Mouse (Mus musculus) cerebellum, adult 8-10 months (tissue): ENCODE measurements around the gene Sephs1.
A peak's percentile ranks its signal among the peaks of the same experiment; 100 is the strongest.

Experiments
- DNase-seq: peaks from one replicate; pipeline ENCODE4 v3.0.0; 2022

Sephs1 gene

GRCm38 (mm10) chr2:4881350-4882248, at the start of gene Sephs1:
TSS of gene Sephs1 (plus strand) at chr2:4881564.
- DNase-seq, result peak; percentile 89

GRCm38 (mm10) chr2:4832166-4832565, 49.2 kb upstream of the Sephs1 start:
- no peak for DNase-seq

GRCm38 (mm10) chr2:4849449-4849848, 31.9 kb upstream of the Sephs1 start:
- no peak for DNase-seq

GRCm38 (mm10) chr2:4857186-4857585, 24.2 kb upstream of the Sephs1 start:
- no peak for DNase-seq

- DNase-seq, result no peak
Observed at GRCm38 (mm10) chr2:4858161-4858560, 23.2 kb upstream of the Sephs1 start.

- DNase-seq, result peak; percentile 68
Observed at GRCm38 (mm10) chr2:4864008-4864816, 17.2 kb upstream of the Sephs1 start.

GRCm38 (mm10) chr2:4864817-4865296, 16.5 kb upstream of the Sephs1 start:
- DNase-seq, result no peak

GRCm38 (mm10) chr2:4868028-4868725, 13.2 kb upstream of the Sephs1 start:
- no peak for DNase-seq

- no peak for DNase-seq
Observed at GRCm38 (mm10) chr2:4872740-4873139, 8.6 kb upstream of the Sephs1 start.

GRCm38 (mm10) chr2:4873331-4873730, 8.0 kb upstream of the Sephs1 start:
- no peak for DNase-seq

- DNase-seq, result no peak
Observed at GRCm38 (mm10) chr2:4875090-4875489, 6.3 kb upstream of the Sephs1 start.

- no peak for DNase-seq
Observed at GRCm38 (mm10) chr2:4876131-4876530, 5.2 kb upstream of the Sephs1 start.

- peak; percentile 50 for DNase-seq
Observed at GRCm38 (mm10) chr2:4880737-4881349, 521 bp upstream of the Sephs1 start.

GRCm38 (mm10) chr2:4882249-4882791, 956 bp downstream of the Sephs1 start:
- no peak for DNase-seq

- DNase-seq, result no peak
Observed at GRCm38 (mm10) chr2:4883009-4883704, 1.8 kb downstream of the Sephs1 start.

- no peak for DNase-seq
Observed at GRCm38 (mm10) chr2:4886896-4887295, 5.5 kb downstream of the Sephs1 start.

GRCm38 (mm10) chr2:4895598-4895997, 14.2 kb downstream of the Sephs1 start:
- DNase-seq, result no peak

GRCm38 (mm10) chr2:4896970-4897369, 15.6 kb downstream of the Sephs1 start:
- no peak for DNase-seq

GRCm38 (mm10) chr2:4900624-4901023, 19.3 kb downstream of the Sephs1 start:
- no peak for DNase-seq

GRCm38 (mm10) chr2:4902346-4902745, 21.0 kb downstream of the Sephs1 start:
- no peak for DNase-seq

- no peak for DNase-seq
Observed at GRCm38 (mm10) chr2:4907120-4907519, 25.8 kb downstream of the Sephs1 start.

GRCm38 (mm10) chr2:4907916-4908315, 26.6 kb downstream of the Sephs1 start:
- DNase-seq, result no peak
